Mouse (Mus musculus) activated CD4-positive, CD25-positive, alpha-beta regulatory T cell, adult 4 months (primary cell): Measurements from ENCODE around the gene Pnp. TPM values are rescaled to one million over a fixed set of nuclear protein-coding genes. Genes with fewer than 3 reads are reported as not detected.
"Not testable (repeated sequence)": the region's sequence is repeated elsewhere in the genome, so short reads cannot be mapped to it uniquely, and the experiment has no call there.

Experiments used
- ATAC-seq: one replicate; pipeline ENCODE4 v1.8.0; 2017
- polyA plus RNA-seq, 2 experiments: library from polyadenylated mRNA; unstranded; fragments of 100-300 nt; shearing (Covaris generic); gene quantifications; one replicate each; pipeline ENCODE4 v1.2.1; 2017

Pnp gene
- polyA plus RNA-seq, 2 experiments from 2014 or later = 61.0 to 76.3 TPM

GRCm38 (mm10) chr14:50930377-50930753, 517 bp upstream of the Pnp start:
- ATAC-seq = peak; percentile 26

DNA sequence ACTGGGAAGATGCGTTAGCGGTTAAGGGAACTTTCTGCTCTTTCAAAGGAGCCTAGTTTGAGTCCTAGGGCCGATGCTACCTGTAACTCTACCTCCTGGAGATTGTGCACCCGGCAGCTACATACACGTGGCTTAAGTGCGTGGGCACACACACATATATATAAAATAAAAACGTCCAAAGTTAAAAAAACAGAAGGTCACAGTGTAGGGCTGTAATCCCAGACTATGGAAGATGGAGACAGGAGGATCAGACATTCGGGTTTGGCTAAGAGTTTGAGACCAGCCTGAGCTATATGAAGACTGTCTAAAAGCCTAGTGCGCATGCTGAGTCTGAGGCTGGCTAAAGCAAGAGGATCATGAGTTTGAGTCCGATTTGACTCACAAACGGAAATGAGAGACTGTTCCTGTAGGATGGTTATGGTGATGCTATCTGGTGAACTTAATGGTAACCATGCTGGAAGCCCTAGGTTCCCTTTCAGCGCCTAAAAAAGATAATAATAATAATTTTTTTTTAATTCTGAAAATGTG, 675 bp downstream of the Pnp start:
- ATAC-seq = no peak

DNA sequence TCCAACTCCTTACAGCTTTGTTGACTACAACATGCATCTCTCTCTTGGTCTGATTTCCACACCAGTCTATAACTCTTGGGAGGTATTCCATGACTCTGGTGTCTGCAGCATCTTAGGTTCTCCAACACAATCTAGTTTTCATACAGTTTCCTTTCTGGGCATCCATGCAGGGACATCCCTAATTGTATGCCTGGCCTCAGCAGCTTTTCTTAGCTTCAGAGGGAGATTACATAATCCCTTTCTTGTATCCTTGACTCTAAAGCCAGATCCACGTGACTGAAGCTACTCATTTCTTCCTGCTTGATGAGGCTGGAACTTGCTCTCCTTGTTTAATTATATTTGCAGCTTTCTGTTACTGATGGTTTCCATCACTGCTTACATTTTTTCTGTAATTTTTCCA, 5.8 kb downstream of the Pnp start:
- no peak for ATAC-seq

DNA sequence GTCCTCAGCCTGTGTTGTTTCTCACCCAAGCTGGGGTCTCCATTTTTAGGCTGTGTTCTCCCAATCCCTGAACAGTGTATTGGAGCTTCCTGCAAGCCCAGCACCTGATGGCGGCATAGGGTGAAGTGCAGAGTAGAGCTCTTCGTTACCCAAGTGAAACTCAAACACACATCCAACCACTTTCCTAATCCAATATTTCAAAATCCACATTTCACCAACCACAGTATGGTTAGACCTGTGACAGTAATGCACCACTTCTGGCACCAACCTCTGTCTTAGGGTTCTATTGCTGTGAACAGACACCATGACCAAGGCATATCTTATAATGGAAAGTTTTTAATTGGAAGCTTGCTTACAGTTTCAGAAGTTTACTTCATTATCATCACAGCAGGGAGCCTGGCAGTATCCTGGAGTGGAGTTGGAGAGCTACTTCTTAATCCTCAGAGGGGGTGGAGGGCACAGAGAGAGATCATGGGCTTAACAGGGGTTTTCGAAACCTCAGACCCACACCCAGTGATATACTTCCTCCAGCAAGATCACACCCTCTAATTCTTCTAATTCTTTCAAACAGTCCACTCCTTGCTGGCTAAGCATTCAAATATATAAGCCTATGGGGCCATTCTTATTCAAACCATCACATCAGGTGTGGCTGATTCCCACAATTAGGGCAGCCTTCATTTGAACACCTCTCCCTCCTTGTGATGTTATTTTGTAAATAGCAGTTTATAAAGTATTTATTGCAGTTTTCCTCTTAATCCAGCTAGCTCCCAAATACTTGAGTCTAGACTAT, 7.4 kb downstream of the Pnp start:
- ATAC-seq = no peak

- ATAC-seq = peak; percentile 69
Observed at GRCm38 (mm10) chr14:50938940-50939339, 8.1 kb downstream of the Pnp start.

DNA sequence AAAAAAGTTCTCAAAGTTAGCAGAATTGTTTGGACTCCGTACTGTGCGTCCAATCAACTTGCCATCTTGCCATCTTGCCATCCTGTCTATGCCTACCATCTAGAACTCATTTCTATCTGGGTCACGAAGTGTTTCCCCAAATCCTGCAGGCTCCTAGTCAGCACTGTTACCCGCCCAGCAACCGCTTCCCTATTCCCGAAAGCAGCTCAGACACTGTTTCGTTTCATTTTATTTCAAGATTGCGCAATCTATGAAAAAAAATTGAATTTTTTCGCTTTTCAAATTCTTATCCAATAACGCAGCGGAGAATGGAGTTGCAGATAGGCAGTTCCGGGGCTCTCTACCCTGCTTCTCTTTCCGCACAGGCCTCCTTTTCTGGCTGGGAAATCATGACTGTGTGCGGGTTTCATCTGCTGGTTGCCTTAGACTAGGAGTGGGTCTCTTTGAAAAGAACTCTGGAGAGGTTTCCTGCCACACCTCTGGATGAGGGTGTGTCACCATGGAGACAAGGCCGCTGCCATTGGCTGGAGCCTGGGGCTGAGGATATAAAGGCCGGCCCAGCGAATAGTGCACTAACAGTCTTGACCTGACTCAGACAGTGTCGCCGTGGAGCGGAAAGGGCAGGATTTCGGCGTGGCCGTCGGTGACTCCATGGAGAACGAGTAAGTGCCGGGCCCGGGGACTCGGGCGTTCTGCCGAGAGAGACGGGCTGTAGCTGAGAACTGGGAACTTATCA, 13.2 kb downstream of the Pnp start, which contains the start of gene Gm49342:
Gene Gm49342 (plus strand): TSS at position 586 of the 736 bp plus-strand sequence.
- ATAC-seq = peak; percentile 92

DNA sequence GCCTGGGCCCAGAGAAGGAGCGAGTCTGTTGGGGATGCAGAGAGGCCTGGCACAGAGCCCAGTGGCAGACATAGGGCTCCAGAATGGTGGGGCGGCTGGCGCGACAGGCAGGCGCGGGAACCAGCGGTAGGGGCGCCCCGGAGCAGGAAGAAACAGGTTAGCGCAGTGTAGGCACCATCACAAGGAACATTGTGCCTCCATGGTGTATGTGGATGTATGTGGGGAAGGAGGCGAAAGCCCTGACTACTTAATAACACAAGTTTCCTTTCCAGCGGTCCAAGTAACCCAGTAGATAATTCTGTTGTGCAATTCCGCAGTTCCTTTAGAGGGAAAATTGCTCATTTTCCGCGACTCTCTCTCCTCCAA, 13.8 kb downstream of the Pnp start:
- ATAC-seq = peak; percentile 88

- not testable (repeated sequence) for ATAC-seq
Observed at GRCm38 (mm10) chr14:50945081-50945480, 14.2 kb downstream of the Pnp start.

GRCm38 (mm10) chr14:50945526-50945925, 14.6 kb downstream of the Pnp start:
- ATAC-seq = not testable (repeated sequence)

DNA sequence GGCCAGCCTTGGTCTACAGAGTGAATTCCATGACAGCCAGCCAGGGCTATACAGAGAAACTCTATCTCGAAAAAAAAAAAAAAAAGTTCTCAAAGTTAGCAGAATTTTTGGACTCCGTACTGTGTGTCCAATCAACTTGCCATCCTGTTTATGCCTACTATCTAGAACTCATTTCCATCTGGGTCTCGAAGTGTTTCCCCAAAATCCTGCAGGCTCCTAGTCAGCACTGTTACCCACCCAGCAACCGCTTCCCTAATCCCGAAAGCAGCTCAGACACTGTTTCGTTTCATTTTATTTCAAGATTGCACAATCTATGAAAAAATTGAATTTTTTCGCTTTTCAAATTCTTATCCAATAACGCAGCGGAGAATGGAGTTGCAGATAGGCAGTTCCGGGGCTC, 24.6 kb downstream of the Pnp start:
- ATAC-seq = no peak

- peak; percentile 89 for ATAC-seq
Observed at GRCm38 (mm10) chr14:50955942-50956508, 25.1 kb downstream of the Pnp start, which contains the start of gene Pnp2. Gene Pnp2 (plus strand): TSS chr14:50955992.

- ATAC-seq = not testable (repeated sequence)
Observed at GRCm38 (mm10) chr14:50956724-50957123, 25.8 kb downstream of the Pnp start.

- not testable (repeated sequence) for ATAC-seq
Observed at GRCm38 (mm10) chr14:50957146-50957545, 26.3 kb downstream of the Pnp start.

DNA sequence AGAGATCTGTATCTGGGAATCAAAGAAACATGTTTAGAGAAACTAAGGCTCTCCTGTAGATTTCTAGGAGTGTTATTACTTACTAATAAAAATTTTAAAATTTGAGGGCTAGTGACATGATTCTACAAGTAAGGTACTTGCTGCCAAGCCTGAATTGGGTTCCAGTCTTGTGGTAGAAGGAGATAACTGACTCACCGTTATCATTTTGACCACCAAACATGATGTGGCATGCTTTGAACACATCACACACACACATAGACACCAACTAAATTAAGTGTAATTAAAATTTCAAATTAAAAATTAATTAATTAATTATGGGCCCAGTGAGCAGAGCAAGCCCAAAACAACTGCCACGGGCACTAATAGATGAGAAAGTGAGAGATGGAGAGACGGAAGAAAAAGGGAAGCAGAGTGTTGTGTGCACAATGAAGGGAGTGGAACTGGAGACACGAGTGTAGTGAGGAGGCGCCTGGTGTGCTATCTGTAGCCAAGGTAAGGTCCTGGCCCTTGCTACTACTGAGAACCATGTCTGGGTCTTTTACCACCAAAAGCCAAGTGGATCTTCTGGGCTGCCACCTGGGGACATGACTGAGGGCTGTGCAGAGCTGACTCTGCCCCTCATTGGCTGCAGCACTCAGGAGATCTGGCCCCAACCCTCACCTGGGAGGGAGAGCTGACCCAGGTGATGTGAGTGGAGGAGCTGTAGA, 27.6 kb downstream of the Pnp start:
- not testable (repeated sequence) for ATAC-seq

DNA sequence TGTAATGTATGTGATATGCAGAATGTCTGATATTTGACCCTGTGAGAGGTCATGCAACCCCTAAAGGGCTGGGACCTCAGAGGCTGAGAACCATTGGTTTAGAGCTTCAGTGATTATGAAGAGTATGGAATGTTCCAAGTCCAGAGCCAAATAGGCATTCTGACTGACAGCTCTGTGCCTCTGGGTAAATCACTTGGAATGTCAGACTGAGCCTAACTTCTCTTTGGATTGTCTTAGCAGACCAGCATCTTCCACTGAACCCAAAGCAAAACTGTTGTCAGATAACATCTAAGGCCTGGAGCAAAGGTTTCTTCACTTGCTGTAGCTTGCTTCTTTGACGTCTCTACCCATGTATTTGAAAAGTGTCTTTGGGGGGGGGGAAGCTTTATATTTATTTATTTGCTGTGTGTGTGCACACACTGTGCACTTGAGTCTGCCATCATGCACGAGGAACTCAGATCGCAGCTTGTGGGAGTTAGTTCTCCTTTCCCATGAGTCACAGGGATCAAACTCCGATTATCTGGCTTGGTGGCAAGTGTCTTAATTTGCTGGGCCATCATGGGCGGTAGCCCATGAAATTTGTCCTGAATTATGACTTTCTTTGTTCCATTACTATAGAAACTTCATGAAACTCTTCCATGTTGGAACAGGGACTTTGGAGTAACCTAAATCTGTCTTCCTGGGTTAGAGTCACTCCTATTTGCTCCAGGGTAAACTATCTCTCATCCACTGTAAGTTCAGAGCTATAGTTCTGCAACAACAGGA, 37.5 kb downstream of the Pnp start:
- no peak for ATAC-seq

DNA sequence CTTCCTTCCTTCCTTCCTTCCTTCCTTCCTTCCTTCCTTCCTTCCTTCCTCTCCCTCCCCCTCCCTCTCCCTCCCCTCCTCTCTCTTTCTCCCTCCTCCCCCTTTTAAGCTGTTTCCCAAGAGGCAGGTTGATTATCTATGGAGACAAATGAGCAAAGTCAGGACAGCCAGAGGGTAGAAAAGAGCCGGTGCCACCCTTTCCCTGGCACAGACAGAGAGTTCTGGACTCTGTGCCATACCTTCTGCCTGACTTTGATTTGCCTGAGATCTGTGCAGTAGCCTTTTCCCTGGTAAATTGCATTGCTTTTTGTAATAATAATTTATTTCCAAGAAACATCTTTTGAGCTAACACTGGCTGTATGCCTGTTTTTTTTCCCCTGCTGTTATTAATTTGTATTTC, 38.2 kb downstream of the Pnp start:
- no peak for ATAC-seq

GRCm38 (mm10) chr14:50969558-50970544, 39.0 kb downstream of the Pnp start:
- ATAC-seq = no peak

DNA sequence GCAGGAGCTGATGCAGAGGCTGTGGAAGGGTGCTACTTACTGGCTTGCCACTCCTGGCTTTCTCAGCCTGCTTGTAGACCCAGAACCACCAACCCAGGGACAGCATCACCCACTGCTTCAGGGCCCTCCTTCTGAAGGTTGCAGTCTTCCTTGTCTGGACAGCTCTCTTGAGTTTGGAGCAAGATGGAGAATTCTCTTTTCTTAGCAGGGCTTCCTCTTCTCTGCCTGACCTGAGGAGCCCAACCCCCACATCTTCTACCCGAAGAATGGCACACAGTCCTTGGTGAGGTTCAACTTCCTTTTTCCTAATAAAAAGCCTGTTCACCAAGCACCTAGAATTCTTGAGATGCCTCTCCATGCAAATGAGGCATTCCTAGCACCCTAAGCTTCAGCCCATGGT, 39.9 kb downstream of the Pnp start:
- ATAC-seq = no peak

DNA sequence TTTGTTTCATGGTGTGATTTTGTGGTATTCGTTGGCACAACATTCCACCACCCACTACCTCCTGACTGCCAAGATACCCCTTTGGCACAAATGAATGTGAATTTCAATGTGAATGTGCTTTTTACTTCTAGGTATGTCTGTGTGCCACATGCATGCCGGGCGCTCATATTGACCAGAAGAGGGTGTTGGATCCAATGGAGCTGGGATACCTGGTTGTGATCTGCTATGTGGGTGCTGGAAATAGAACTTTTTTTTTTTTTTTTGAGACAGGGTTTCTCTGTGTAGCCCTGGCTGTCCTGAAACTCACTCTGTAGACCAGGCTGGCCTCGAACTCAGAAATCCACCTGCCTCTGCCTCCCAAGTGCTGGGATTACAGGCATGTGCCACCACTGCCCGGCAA, 42.2 kb downstream of the Pnp start:
- ATAC-seq = not testable (repeated sequence)

- ATAC-seq = no peak
Observed at GRCm38 (mm10) chr14:50973700-50974099, 42.8 kb downstream of the Pnp start.

GRCm38 (mm10) chr14:50975001-50975400, 44.1 kb downstream of the Pnp start:
- ATAC-seq = no peak
